Mouse (Mus musculus) hindbrain, embryonic 12.5 days (tissue): ENCODE measurements around the gene Pef1. TPM values are rescaled to one million over a fixed set of nuclear protein-coding genes. Genes with fewer than 3 reads are reported as not detected.

ENCODE experiments used
- ATAC-seq: fragments of 200-750 bp; cut with Nextera tagmentation; 2 replicates; pipeline ENCODE4 v1.8.0; 2017; ENCODE audit warnings: moderate TSS enrichment; ENCODE audit not compliant: low FRiP score
- H3K27ac ChIP-seq: fragments of 300-500 bp; sonication (generic); 2 replicates; pipeline ENCODE4 v1.5.1; 2016; ENCODE audit warnings: mild to moderate bottlenecking
- H3K27me3 ChIP-seq: fragments of 300-500 bp; sonication (generic); 2 replicates; pipeline ENCODE4 v1.6.1; 2016; ENCODE audit warnings: mild to moderate bottlenecking
- H3K36me3 ChIP-seq: fragments of 300-500 bp; sonication (generic); 2 replicates; pipeline ENCODE4 v1.6.1; 2016; ENCODE audit warnings: mild to moderate bottlenecking
- H3K4me1 ChIP-seq: fragments of 300-500 bp; sonication (generic); 2 replicates; pipeline ENCODE4 v1.6.1; 2016
- H3K4me2 ChIP-seq: fragments of 300-500 bp; sonication (generic); replicated peaks from 2 replicates; pipeline ENCODE4 v1.6.1; 2016; ENCODE audit warnings: mild to moderate bottlenecking
- H3K4me3 ChIP-seq: fragments of 300-500 bp; sonication (generic); 2 replicates; pipeline ENCODE4 v1.5.1; 2016; ENCODE audit warnings: mild to moderate bottlenecking
- H3K9ac ChIP-seq: fragments of 300-500 bp; sonication (generic); 2 replicates; pipeline ENCODE4 v1.6.1; 2016; ENCODE audit warnings: mild to moderate bottlenecking, moderate library complexity
- H3K9me3 ChIP-seq: fragments of 300-500 bp; sonication (generic); replicated peaks from 2 replicates; pipeline ENCODE4 v1.6.1; 2016; ENCODE audit warnings: mild to moderate bottlenecking
- WGBS: fragments of 180-500 bp; shearing (Covaris S2); methylation state at CpG from one replicate; pipeline ENCODE4 v1.1.7; 2016; 5-methylcytosine and 5-hydroxymethylcytosine counted together
- polyA plus RNA-seq: library from polyadenylated mRNA; unstranded; fragments of >200 nt; fragmentation: Nextera tagmentation; extraction: Ambion mirVana; gene quantifications from 2 replicates; pipeline ENCODE4 v1.2.1, GENCODE M21; 2016

Gene Pef1
- polyA plus RNA-seq, 1 experiment from 2014 or later = 59.7 TPM

- Histone ChIP-seq H3K36me3 (no peaks in the 10 kb centered on the region), H3K27ac (no peak overlapping the region), H3K27me3 (peaks cover 43% of the 10 kb centered on the region), H3K9ac (no peak overlapping the region), H3K4me3 (no peak overlapping the region), H3K4me2 (no peak overlapping the region), H3K9me3 (no peaks in the 10 kb centered on the region), H3K4me1 (peaks cover 58% of the 10 kb centered on the region)
- 67% methylated on average over 11 of the region's 11 CpGs for WGBS
- no peak for ATAC-seq
Measured at GRCm38 (mm10) chr4:130171951-130172765, 69.8 kb downstream of the Pef1 start.

- H3K27me3 ChIP-seq = peaks cover 38% of the 10 kb centered on the region
- WGBS = 74% methylated on average over 11 of the region's 11 CpGs
- ATAC-seq = no peak
Measured at GRCm38 (mm10) chr4:130173060-130173822, 70.9 kb downstream of the Pef1 start.

DNA sequence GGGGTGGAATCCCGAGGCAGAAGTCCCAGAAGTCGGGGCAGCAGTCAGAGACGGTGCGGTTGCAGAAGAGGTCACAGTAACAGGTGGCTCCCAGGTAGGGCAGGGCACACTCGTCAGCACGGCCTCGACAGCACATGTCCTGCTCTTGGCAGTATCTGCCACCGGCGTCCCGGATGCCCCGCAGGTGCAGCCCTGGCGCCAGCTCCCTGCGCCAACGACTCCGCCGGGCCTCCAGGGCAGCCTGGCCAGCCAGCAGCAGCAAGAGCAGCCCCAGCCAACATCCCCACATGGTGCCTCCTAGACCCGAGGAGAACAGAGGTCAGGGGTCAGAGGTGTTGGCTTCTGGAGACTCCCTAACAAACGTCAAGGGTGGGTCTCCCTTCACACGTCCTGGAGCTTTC lies 71.6 kb downstream of the Pef1 start:
- no peaks in the 10 kb centered on the region for H3K36me3 ChIP-seq
- no peak overlapping the region for H3K27ac ChIP-seq
- no peak overlapping the region for H3K9ac ChIP-seq
- no peaks in the 10 kb centered on the region for H3K9me3 ChIP-seq
- H3K4me2 ChIP-seq = peak overlapping the region; percentile 46; the same call in 1 of the 2 replicates
- ATAC-seq = no peak
- peaks cover 44% of the 10 kb centered on the region for H3K4me1 ChIP-seq
- peak overlapping the region; percentile 2; the same call in 1 of the 2 replicates for H3K4me3 ChIP-seq
- WGBS = 44% methylated on average over 19 of the region's 19 CpGs
- H3K27me3 ChIP-seq = peaks cover 38% of the 10 kb centered on the region

More at GRCm38 (mm10) chr4:130173060-130173822, 70.9 kb downstream of the Pef1 start:
- Histone ChIP-seq H3K36me3 (no peaks in the 10 kb centered on the region), H3K9me3 (no peaks in the 10 kb centered on the region), H3K4me3 (no peak overlapping the region), H3K9ac (no peak overlapping the region), H3K4me2 (no peak overlapping the region), H3K27ac (no peak overlapping the region), H3K4me1 (peaks cover 51% of the 10 kb centered on the region)

DNA sequence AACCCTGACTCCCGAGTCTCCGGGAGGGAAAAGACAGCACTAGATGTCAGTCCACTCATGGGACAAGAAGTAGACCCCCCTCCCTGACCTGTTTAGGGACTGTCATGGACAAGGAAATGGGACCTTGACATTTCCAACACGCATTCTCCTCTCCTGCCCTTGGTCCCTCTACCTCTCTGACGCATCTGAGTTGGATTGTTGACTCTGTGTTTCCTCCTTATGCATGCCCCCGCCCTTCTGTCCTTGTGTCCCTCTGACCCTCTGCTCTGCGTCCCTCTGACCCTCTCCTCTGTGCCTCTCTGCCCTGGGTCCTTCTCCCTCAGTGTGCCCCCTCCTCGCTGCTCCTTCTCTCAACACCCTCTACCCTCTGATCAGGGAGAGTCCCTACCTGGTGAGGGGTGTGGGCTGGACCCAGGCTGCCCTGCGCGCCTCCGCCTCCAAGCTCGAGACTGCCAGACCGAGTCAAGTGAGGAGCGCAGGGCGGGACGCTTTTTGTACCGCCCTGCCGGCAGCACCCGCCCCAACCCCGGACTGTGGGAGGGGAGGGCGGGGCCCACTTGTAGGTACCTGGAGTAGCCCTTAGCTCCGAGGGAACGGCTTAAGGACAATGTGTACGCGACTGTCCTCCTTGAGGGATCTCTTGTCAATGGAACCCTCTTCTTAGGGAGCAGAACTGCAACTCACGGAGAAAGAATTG lies 72.1 kb downstream of the Pef1 start:
- Histone ChIP-seq H3K4me1 (peaks cover 39% of the 10 kb centered on the region), H3K27ac (no peak overlapping the region), H3K4me3 (peak overlapping the region; percentile 4; the same call in 1 of the 2 replicates)

DNA sequence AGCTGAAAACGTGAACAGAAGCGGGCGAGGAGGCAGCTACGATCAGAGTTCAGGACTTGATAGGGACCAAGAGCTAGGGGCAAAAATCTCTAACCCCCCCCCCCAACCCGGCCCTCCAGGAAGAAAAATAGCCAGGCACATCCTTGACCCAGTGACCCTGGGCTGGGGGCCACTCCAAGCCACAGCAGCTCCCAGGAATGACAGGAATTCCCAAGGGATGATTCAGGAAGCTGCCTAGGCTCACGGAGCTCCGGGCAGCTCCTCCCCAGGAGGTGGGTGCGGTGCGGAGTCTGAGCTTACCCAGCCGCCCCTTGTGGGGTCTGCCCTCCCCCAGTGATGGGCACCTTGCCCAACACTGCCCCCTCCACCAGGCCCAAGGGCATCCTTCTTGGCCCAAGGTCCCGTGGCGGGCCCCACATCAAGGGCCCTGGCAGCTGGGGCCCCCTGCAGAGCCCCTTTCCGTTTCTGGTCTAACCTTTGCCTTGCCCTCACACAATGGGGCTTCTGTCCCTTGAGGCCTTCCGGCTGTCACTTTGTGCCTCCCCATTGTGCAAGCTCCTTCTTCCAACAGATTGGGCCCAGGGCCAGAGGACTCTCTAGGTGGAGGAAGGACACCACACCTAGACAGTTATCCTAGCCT lies 72.8 kb downstream of the Pef1 start, which contains the start of gene Tinagl1:
Tinagl1 (minus strand) TSS at position 51 of the 640 bp plus-strand sequence.
- Histone ChIP-seq H3K4me1 (peaks cover 39% of the 10 kb centered on the region), H3K9ac (peak within 1 kb of the TSS; percentile 1; the same call in 1 of the 2 replicates)
- WGBS = 3% methylated on average over 13 of the region's 14 CpGs

More for the DNA sequence above, 72.1 kb downstream of the Pef1 start:
- Histone ChIP-seq H3K4me2 (peak overlapping the region; percentile 46), H3K27me3 (peaks cover 38% of the 10 kb centered on the region), H3K9me3 (no peaks in the 10 kb centered on the region), H3K36me3 (no peaks in the 10 kb centered on the region), H3K9ac (peak overlapping the region; percentile 1; the same call in 1 of the 2 replicates)
- ATAC-seq = peak; percentile 26; the same call in 1 of the 2 replicates
- 4% methylated on average over 25 of the region's 25 CpGs for WGBS

GRCm38 (mm10) chr4:130176156-130176720 lies 73.9 kb downstream of the Pef1 start:
- ATAC-seq = no peak
- peaks cover 39% of the 10 kb centered on the region for H3K4me1 ChIP-seq
- 73% methylated on average over 5 of the region's 5 CpGs for WGBS
- H3K27me3 ChIP-seq = peaks cover 40% of the 10 kb centered on the region
- no peaks in the 10 kb centered on the region for H3K36me3 ChIP-seq
- H3K4me2 ChIP-seq = no peak overlapping the region
- H3K4me3 ChIP-seq = no peak overlapping the region
- H3K9me3 ChIP-seq = no peaks in the 10 kb centered on the region
- H3K27ac ChIP-seq = no peak overlapping the region
- H3K9ac ChIP-seq = no peak overlapping the region

More for the DNA sequence above, 72.8 kb downstream of the Pef1 start, which contains the start of gene Tinagl1:
- H3K4me3 ChIP-seq = peak within 1 kb of the TSS; percentile 4; the same call in 1 of the 2 replicates
- no peak for ATAC-seq
- no peak within 1 kb of the TSS for H3K27ac ChIP-seq
- H3K9me3 ChIP-seq = no peaks in the 10 kb centered on the region
- H3K27me3 ChIP-seq = peaks cover 40% of the 10 kb centered on the region
- peak within 1 kb of the TSS; percentile 46 for H3K4me2 ChIP-seq
- H3K36me3 ChIP-seq = no peaks in the 10 kb centered on the region

- no peak overlapping the region for H3K4me3 ChIP-seq
- 71% methylated on average over 4 of the region's 4 CpGs for WGBS
- no peak for ATAC-seq
- no peak overlapping the region for H3K4me2 ChIP-seq
- H3K27ac ChIP-seq = no peak overlapping the region
- H3K9ac ChIP-seq = no peak overlapping the region
- H3K27me3 ChIP-seq = peaks cover 40% of the 10 kb centered on the region
- no peaks in the 10 kb centered on the region for H3K36me3 ChIP-seq
- no peaks in the 10 kb centered on the region for H3K9me3 ChIP-seq
- peaks cover 30% of the 10 kb centered on the region for H3K4me1 ChIP-seq
Measured at GRCm38 (mm10) chr4:130177087-130177486, 74.7 kb downstream of the Pef1 start.

DNA sequence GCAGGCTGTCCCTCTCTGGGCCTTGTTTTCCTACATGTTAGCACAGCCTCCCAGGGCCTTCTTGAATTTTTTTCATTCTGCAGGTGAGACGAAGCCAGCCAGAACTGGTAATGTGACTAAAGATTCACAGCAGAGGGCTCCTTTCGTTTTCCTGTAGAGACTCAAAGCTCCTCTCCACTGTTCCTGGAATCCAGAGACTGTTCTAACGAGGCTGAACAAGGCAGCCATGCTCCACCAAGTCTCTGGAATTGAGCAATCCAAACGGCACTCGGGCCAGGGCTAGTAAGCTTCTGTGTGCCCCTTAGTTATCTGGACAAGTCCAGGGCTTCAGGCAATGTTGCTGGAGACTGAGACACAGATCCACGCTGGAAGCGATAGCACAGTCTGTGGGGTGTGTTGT lies 75.2 kb downstream of the Pef1 start:
- Histone ChIP-seq H3K4me1 (peaks cover 27% of the 10 kb centered on the region), H3K36me3 (no peaks in the 10 kb centered on the region), H3K9me3 (no peaks in the 10 kb centered on the region), H3K9ac (no peak overlapping the region), H3K4me3 (no peak overlapping the region), H3K27ac (no peak overlapping the region), H3K4me2 (no peak overlapping the region), H3K27me3 (peaks cover 40% of the 10 kb centered on the region)
- WGBS = 74% methylated on average over 7 of the region's 7 CpGs
- ATAC-seq = no peak

Other genes with a start within 250 kb of the Pef1 start
- 0.06 TPM in 1 of 2 replicates, not detected in the other for gene Spocd1, start 173.3 kb upstream of the Pef1 start, polyA plus RNA-seq
- gene Adgrb2, start 117.7 kb upstream of the Pef1 start, polyA plus RNA-seq = 10.3 and 12.6 TPM in 2 replicates
- 29.8 and 32.5 TPM in 2 replicates for gene Col16a1, start 54.7 kb upstream of the Pef1 start, polyA plus RNA-seq
- 1.0 and 1.3 TPM in 2 replicates for gene Hcrtr1, start 36.8 kb downstream of the Pef1 start, polyA plus RNA-seq
- 10.6 and 11.0 TPM in 2 replicates for gene Tinagl1, start 72.6 kb downstream of the Pef1 start, polyA plus RNA-seq
- gene Gm853, start 119.8 kb downstream of the Pef1 start, polyA plus RNA-seq = 1.1 and 1.4 TPM in 2 replicates
- 85.2 and 85.3 TPM in 2 replicates for gene Serinc2, start 176.6 kb downstream of the Pef1 start, polyA plus RNA-seq
- 44.2 and 46.0 TPM in 2 replicates for gene Fabp3, start 206.0 kb downstream of the Pef1 start, polyA plus RNA-seq
- 0.46 TPM in 1 of 2 replicates, not detected in the other for gene Gm10570, start 206.1 kb downstream of the Pef1 start, polyA plus RNA-seq